Mouse (Mus musculus): Measurements from ENCODE around the gene Akt1s1.

DNA sequence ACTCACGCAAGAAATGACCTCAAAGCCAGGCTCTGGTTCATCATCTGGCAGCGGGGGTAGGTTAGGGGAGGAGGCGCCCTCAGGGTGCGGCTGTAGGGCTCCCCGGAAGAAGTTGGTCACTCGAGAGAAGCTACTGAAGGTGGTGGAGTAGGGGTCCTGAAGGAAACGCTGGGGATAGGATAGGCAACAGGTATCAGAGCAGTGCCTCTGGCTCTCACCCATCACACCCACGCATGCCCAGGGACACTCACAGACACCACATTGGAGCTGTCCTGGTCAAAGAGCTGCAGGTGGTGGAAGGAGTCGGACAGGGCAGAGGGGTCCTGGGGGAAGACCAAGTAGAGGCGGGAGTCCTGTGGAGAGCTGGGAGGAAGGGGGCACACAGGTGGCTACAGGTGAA is 3.8 kb upstream of the Akt1s1 start:
- TF ChIP-seq CTCF (IDR thresholded peaks at IDR 0.05; ENCODE audit: borderline replicate concordance, insufficient read depth, low read length) (no peak), POLR2A (IDR thresholded peaks at IDR 0.05; ENCODE audit: low read depth, low read length) (no peak)

Data from embryonic fibroblast, embryonic 13.5 days (primary cell).